Mouse (Mus musculus) erythroblast, embryonic 14.5 days (primary cell): ENCODE measurements at regions not wholly inside any gene's neighbourhood (a gene's known extent, or its start where the extent isn't known, plus 50 kb on each side); places are given as distances from the start of the nearest gene placed in this dataset.

Source experiments
- GATA1 ChIP-seq: IDR thresholded peaks from 2 replicates; pipeline ENCODE4 v1.6.1; 2012; ENCODE audit warnings: low read length, inconsistent platforms, mixed read lengths
- TAL1 ChIP-seq: IDR thresholded peaks from 3 replicates; pipeline ENCODE4 v1.6.1; 2012; ENCODE audit warnings: low read length, inconsistent platforms, mixed read lengths

DNA sequence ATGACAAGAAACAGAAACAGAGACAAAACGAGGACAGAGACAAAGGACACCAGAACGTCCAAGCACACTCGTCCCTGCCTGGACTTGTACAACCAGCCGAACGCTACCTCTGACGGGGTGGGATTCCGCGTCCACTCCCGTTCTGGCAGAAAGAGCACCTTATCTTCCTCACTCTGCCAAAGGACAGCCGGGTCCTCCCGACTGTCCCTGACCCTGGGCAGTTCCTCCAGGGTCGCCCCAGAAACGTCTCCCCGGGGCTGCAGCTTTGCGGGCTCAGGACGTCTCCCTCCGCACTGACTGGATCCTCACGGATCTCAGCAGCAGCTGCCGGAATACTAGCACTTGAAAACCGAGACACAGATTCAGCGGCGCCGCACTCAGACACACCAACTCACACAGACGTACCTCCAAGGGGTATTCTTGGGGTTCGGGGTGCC is 279.6 kb downstream of the Gm21863 start:
- no peak for TF ChIP-seq GATA1
- no peak for TF ChIP-seq TAL1
